Mouse (Mus musculus) embryonic facial prominence, embryonic 12.5 days (tissue): ENCODE measurements around the gene Mn1. TPM values are rescaled to one million over a fixed set of nuclear protein-coding genes. Genes with fewer than 3 reads are reported as not detected.

Source experiments
- ATAC-seq: fragments of 200-750 bp; cut with Nextera tagmentation; 2 replicates; pipeline ENCODE4 v1.8.0; 2017; ENCODE audit not compliant: insufficient number of reproducible peaks, insufficient read depth, low FRiP score, low TSS enrichment
- H3K27ac ChIP-seq: fragments of 300-500 bp; sonication (generic); 2 replicates; pipeline ENCODE4 v1.5.1; 2016; ENCODE audit warnings: mild to moderate bottlenecking
- H3K27me3 ChIP-seq: fragments of 300-500 bp; sonication (generic); 2 replicates; pipeline ENCODE4 v1.6.1; 2016; ENCODE audit warnings: mild to moderate bottlenecking, moderate library complexity
- H3K36me3 ChIP-seq: fragments of 300-500 bp; sonication (generic); 2 replicates; pipeline ENCODE4 v1.6.1; 2016; ENCODE audit warnings: mild to moderate bottlenecking
- H3K4me1 ChIP-seq: fragments of 300-500 bp; sonication (generic); 2 replicates; pipeline ENCODE4 v1.6.1; 2016
- H3K4me2 ChIP-seq: fragments of 300-500 bp; sonication (generic); replicated peaks from 2 replicates; pipeline ENCODE4 v1.6.1; 2016; ENCODE audit warnings: mild to moderate bottlenecking, moderate library complexity
- H3K4me3 ChIP-seq: fragments of 300-500 bp; sonication (generic); 2 replicates; pipeline ENCODE4 v1.5.1; 2016; ENCODE audit warnings: mild to moderate bottlenecking
- H3K9ac ChIP-seq: fragments of 300-500 bp; sonication (generic); 2 replicates; pipeline ENCODE4 v1.6.1; 2016; ENCODE audit warnings: mild to moderate bottlenecking, moderate library complexity
- H3K9me3 ChIP-seq: fragments of 300-500 bp; sonication (generic); 2 replicates; pipeline ENCODE4 v1.6.1; 2016; ENCODE audit warnings: mild to moderate bottlenecking, moderate library complexity
- whole genome bisulfite sequencing: fragments of 180-500 bp; shearing (Covaris S2); methylation state at CpG from one replicate; pipeline ENCODE4 v1.1.7; 2016; 5-methylcytosine and 5-hydroxymethylcytosine counted together
- polyA plus RNA-seq: library from polyadenylated mRNA; unstranded; fragments of >200 nt; fragmentation: Nextera tagmentation; extraction: Ambion mirVana; gene quantifications from 2 replicates; pipeline ENCODE4 v1.2.1, GENCODE M21; 2016

Gene Mn1
- polyA plus RNA-seq, 1 experiment from 2014 or later: 58.3 TPM

GRCm38 (mm10) chr5:111414192-111414591, 3.0 kb upstream of the Mn1 start:
- 1% methylated on average over 5 of the region's 5 CpGs for WGBS
- Histone ChIP-seq H3K9ac (peak overlapping the region; percentile 43; the same call in 1 of the 2 replicates), H3K27ac (peak overlapping the region; percentile 67), H3K27me3 (no peaks in the 10 kb centered on the region), H3K4me1 (peaks cover 40% of the 10 kb centered on the region), H3K36me3 (peaks cover 8% of the 10 kb centered on the region), H3K9me3 (no peaks in the 10 kb centered on the region), H3K4me3 (no peak overlapping the region), H3K4me2 (peak overlapping the region; percentile 91)
- 0 out of 2 replicates have a peak, but pooled peaks have one; percentile 37 for ATAC-seq

GRCm38 (mm10) chr5:111414770-111415249, 2.4 kb upstream of the Mn1 start:
- Histone ChIP-seq H3K4me2 (peak overlapping the region; percentile 91), H3K36me3 (peaks cover 14% of the 10 kb centered on the region), H3K9me3 (no peaks in the 10 kb centered on the region), H3K9ac (peak overlapping the region; percentile 43), H3K27me3 (no peaks in the 10 kb centered on the region), H3K4me1 (peaks cover 40% of the 10 kb centered on the region), H3K27ac (peak overlapping the region; percentile 67), H3K4me3 (peak overlapping the region; percentile 95)
- 29% methylated on average over 4 of the region's 4 CpGs for WGBS
- no peak for ATAC-seq

- Histone ChIP-seq H3K36me3 (peaks cover 22% of the 10 kb centered on the region), H3K9me3 (no peaks in the 10 kb centered on the region), H3K4me2 (peak overlapping the region; percentile 91), H3K9ac (peak overlapping the region; percentile 100), H3K4me3 (peak overlapping the region; percentile 95), H3K27ac (peak overlapping the region; percentile 68), H3K4me1 (peaks cover 41% of the 10 kb centered on the region), H3K27me3 (no peaks in the 10 kb centered on the region)
- no peak for ATAC-seq
- WGBS: under 1% methylated on average over 14 of the region's 14 CpGs
Measured at GRCm38 (mm10) chr5:111415575-111415974, 1.6 kb upstream of the Mn1 start.

- Histone ChIP-seq H3K4me3 (peak overlapping the region; percentile 95), H3K9ac (peak overlapping the region; percentile 100), H3K27ac (peak overlapping the region; percentile 98), H3K4me1 (peaks cover 46% of the 10 kb centered on the region), H3K9me3 (no peaks in the 10 kb centered on the region), H3K4me2 (peak overlapping the region; percentile 91), H3K36me3 (peaks cover 26% of the 10 kb centered on the region), H3K27me3 (no peaks in the 10 kb centered on the region)
- WGBS: under 1% methylated on average over 13 of the region's 13 CpGs
- ATAC-seq: no peak
Measured at GRCm38 (mm10) chr5:111416048-111416447, 1.1 kb upstream of the Mn1 start.

GRCm38 (mm10) chr5:111417378-111418131, 393 bp downstream of the Mn1 start:
- H3K9ac ChIP-seq: peak overlapping the region; percentile 100
- H3K36me3 ChIP-seq: peaks cover 41% of the 10 kb centered on the region
- no peak for ATAC-seq
- H3K4me3 ChIP-seq: peak overlapping the region; percentile 95
- no peaks in the 10 kb centered on the region for H3K9me3 ChIP-seq
- H3K4me2 ChIP-seq: peak overlapping the region; percentile 91
- no peaks in the 10 kb centered on the region for H3K27me3 ChIP-seq
- peak overlapping the region; percentile 98 for H3K27ac ChIP-seq
- under 1% methylated on average over 101 of the region's 105 CpGs for WGBS
- peaks cover 61% of the 10 kb centered on the region for H3K4me1 ChIP-seq

GRCm38 (mm10) chr5:111418202-111419120, 1.3 kb downstream of the Mn1 start:
- Histone ChIP-seq H3K4me3 (peak overlapping the region; percentile 95), H3K27ac (peak overlapping the region; percentile 98), H3K9ac (peak overlapping the region; percentile 100), H3K9me3 (no peaks in the 10 kb centered on the region), H3K4me1 (peaks cover 63% of the 10 kb centered on the region), H3K27me3 (no peaks in the 10 kb centered on the region), H3K36me3 (peaks cover 47% of the 10 kb centered on the region), H3K4me2 (peak overlapping the region; percentile 91)
- WGBS: 1% methylated on average over 62 of the region's 63 CpGs
- ATAC-seq: no peak

- 3% methylated on average over 42 of the region's 42 CpGs for WGBS
- H3K9me3 ChIP-seq: no peaks in the 10 kb centered on the region
- H3K36me3 ChIP-seq: peaks cover 55% of the 10 kb centered on the region
- peaks cover 65% of the 10 kb centered on the region for H3K4me1 ChIP-seq
- peak overlapping the region; percentile 91 for H3K4me2 ChIP-seq
- peak overlapping the region; percentile 100 for H3K9ac ChIP-seq
- peak overlapping the region; percentile 95 for H3K4me3 ChIP-seq
- H3K27ac ChIP-seq: peak overlapping the region; percentile 98
- no peak for ATAC-seq
- no peaks in the 10 kb centered on the region for H3K27me3 ChIP-seq
Measured at GRCm38 (mm10) chr5:111419121-111419881, 2.1 kb downstream of the Mn1 start.

GRCm38 (mm10) chr5:111420011-111420691, 3.0 kb downstream of the Mn1 start:
- peaks cover 61% of the 10 kb centered on the region for H3K36me3 ChIP-seq
- H3K9me3 ChIP-seq: no peaks in the 10 kb centered on the region
- peak overlapping the region; percentile 95 for H3K4me3 ChIP-seq
- peak overlapping the region; percentile 91 for H3K4me2 ChIP-seq
- H3K9ac ChIP-seq: peak overlapping the region; percentile 100
- no peaks in the 10 kb centered on the region for H3K27me3 ChIP-seq
- WGBS: 1% methylated on average over 56 of the region's 56 CpGs
- peak overlapping the region; percentile 98 for H3K27ac ChIP-seq
- peaks cover 63% of the 10 kb centered on the region for H3K4me1 ChIP-seq
- ATAC-seq: no peak

- H3K4me2 ChIP-seq: peak overlapping the region; percentile 91
- ATAC-seq: no peak
- peaks cover 66% of the 10 kb centered on the region for H3K36me3 ChIP-seq
- 17% methylated on average over 22 of the region's 22 CpGs for WGBS
- peaks cover 69% of the 10 kb centered on the region for H3K4me1 ChIP-seq
- peak overlapping the region; percentile 95 for H3K4me3 ChIP-seq
- no peaks in the 10 kb centered on the region for H3K27me3 ChIP-seq
- no peaks in the 10 kb centered on the region for H3K9me3 ChIP-seq
- peak overlapping the region; percentile 100 for H3K9ac ChIP-seq
- peak overlapping the region; percentile 98 for H3K27ac ChIP-seq
Measured at GRCm38 (mm10) chr5:111420896-111421295, 3.7 kb downstream of the Mn1 start.

GRCm38 (mm10) chr5:111421424-111421823, 4.3 kb downstream of the Mn1 start:
- H3K9ac ChIP-seq: peak overlapping the region; percentile 100
- H3K4me2 ChIP-seq: peak overlapping the region; percentile 91
- H3K27me3 ChIP-seq: no peaks in the 10 kb centered on the region
- peaks cover 75% of the 10 kb centered on the region for H3K4me1 ChIP-seq
- H3K36me3 ChIP-seq: peaks cover 66% of the 10 kb centered on the region
- peak overlapping the region; percentile 98 for H3K27ac ChIP-seq
- no peaks in the 10 kb centered on the region for H3K9me3 ChIP-seq
- ATAC-seq: no peak
- WGBS: 43% methylated on average over 15 of the region's 15 CpGs
- peak overlapping the region; percentile 95 for H3K4me3 ChIP-seq
